Mouse (Mus musculus) MEL (cell line): ENCODE data around the gene Cmbl.

Experiments used
- CTCF ChIP-seq, 3 experiments: IDR thresholded peaks in 2 of 3; conservative IDR thresholded peaks in 1 of 3; 2 replicates each; pipeline ENCODE4 v1.5.1; 2011 to 2012; ENCODE audit warnings: low read length in 3 of 3, low read depth in 2 of 3, mild to moderate bottlenecking in 2 of 3, improper control_type of control experiment in 1 of 3, inconsistent platforms in 1 of 3, mixed read lengths in 1 of 3, moderate library complexity in 1 of 3; ENCODE audit not compliant: control insufficient read depth in 1 of 3, insufficient read depth in 1 of 3, poor library complexity in 1 of 3, severe bottlenecking in 1 of 3
- EP300 ChIP-seq, 2 experiments: IDR thresholded peaks; 2 replicates each; pipeline ENCODE4 v1.6.1; 2011; ENCODE audit warnings: improper control_type of control experiment in 2 of 2, low read length in 2 of 2, low read depth in 1 of 2, mild to moderate bottlenecking in 1 of 2
- GABPA ChIP-seq: IDR thresholded peaks from 2 replicates; pipeline ENCODE4 v1.6.1; 2012; ENCODE audit warnings: low read depth, mild to moderate bottlenecking, inconsistent platforms, low read length, improper control_type of control experiment, moderate library complexity
- MXI1 ChIP-seq: IDR thresholded peaks from 2 replicates; pipeline ENCODE4 v1.6.1; 2011; ENCODE audit warnings: mild to moderate bottlenecking, low read depth, low read length, improper control_type of control experiment
- NELFE ChIP-seq: IDR thresholded peaks from 2 replicates; pipeline ENCODE4 v1.6.1; 2011; ENCODE audit warnings: low read depth, low read length, improper control_type of control experiment
- POLR2A ChIP-seq, 2 experiments: IDR thresholded peaks; 2 replicates each; pipeline ENCODE4 v1.6.1; 2011 to 2012; ENCODE audit warnings: low read length in 2 of 2, mild to moderate bottlenecking in 2 of 2, control low read depth in 1 of 2, improper control_type of control experiment in 1 of 2, low read depth in 1 of 2, moderate library complexity in 1 of 2; ENCODE audit not compliant: control insufficient read depth in 1 of 2, insufficient read depth in 1 of 2, poor library complexity in 1 of 2
- POLR2AphosphoS5 ChIP-seq: IDR thresholded peaks from 2 replicates; pipeline ENCODE4 v1.6.1; 2012; ENCODE audit warnings: low read depth, borderline replicate concordance, mild to moderate bottlenecking, inconsistent platforms, low read length, moderate library complexity, mixed read lengths
- SMC3 ChIP-seq: IDR thresholded peaks from 2 replicates; pipeline ENCODE4 v1.6.1; 2011; ENCODE audit warnings: low read depth, low read length, improper control_type of control experiment
- ZMIZ1 ChIP-seq: IDR thresholded peaks from 2 replicates; pipeline ENCODE4 v1.6.1; 2012; ENCODE audit warnings: low read depth, mild to moderate bottlenecking, inconsistent platforms, low read length, improper control_type of control experiment, moderate library complexity

GRCm38 (mm10) chr15:31583304-31584085 is 18.3 kb downstream of the Cmbl start:
- TF ChIP-seq CTCF (IDR thresholded peaks at IDR 0.05 in 2 of 3, conservative IDR thresholded peaks at IDR 0.05 in 1 of 3; ENCODE audit: control insufficient read depth in 1 of 3, insufficient read depth in 1 of 3, low read depth in 2 of 3, low read length in 3 of 3, poor library complexity in 1 of 3, severe bottlenecking in 1 of 3) (no peak), SMC3 (no peak), MXI1 (no peak), ZMIZ1 (no peak), GABPA (no peak), NELFE (no peak), EP300 (IDR thresholded peaks at IDR 0.05; ENCODE audit: low read depth in 1 of 2, low read length in 2 of 2) (no peak), POLR2A (IDR thresholded peaks at IDR 0.05; ENCODE audit: control insufficient read depth in 1 of 2, insufficient read depth in 1 of 2, low read depth in 1 of 2, low read length in 2 of 2, poor library complexity in 1 of 2) (no peak), POLR2AphosphoS5 (no peak)
